Mouse (Mus musculus): ENCODE results near the gene Il6ra. TPM values are rescaled to one million over a fixed set of nuclear protein-coding genes. Genes with fewer than 3 reads are reported as not detected.

Gene Il6ra
- polyA plus RNA-seq, 1 experiment from 2014 or later: 17.9 TPM

DNA sequence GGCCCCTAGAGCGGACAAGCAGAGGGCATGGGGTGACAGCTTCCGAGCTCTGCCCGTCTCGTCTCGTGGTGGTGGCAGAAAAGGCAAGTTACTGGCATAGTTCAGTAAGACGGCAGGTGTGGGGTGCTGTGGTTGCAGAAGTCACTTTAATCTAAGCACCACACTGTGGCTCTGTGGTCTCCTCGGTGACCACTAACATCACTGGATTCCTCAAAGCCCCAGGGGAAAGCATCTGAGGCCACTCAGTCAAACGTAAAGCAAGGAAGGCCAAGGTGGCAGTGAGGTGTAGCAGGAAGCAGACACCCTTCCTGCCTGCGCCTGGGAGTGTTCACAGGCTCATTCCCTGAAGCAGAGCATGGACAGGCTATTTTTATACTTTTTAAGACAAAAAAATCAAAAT, 43.4 kb downstream of the Il6ra start:
- no peaks in the 10 kb centered on the region for H3K36me3 ChIP-seq (ENCODE audit: insufficient read depth, low read length)
- peaks cover 12% of the 10 kb centered on the region; the same call in 1 of the 2 replicates for H3K4me1 ChIP-seq (ENCODE audit: insufficient read depth, low read depth, low read length)
- no peak overlapping the region for H3K4me3 ChIP-seq (ENCODE audit: low read depth, low read length)
- no peak overlapping the region for H3K9ac ChIP-seq (replicated peaks; ENCODE audit: low read depth)
- no peak overlapping the region for H3K27ac ChIP-seq (ENCODE audit: low read length)
- H3K27me3 ChIP-seq (replicated peaks; ENCODE audit: insufficient read depth, low read length): no peaks in the 10 kb centered on the region
- 73% methylated on average over 9 of the region's 9 CpGs for WGBS
- ATAC-seq (no peak), DNase-seq (ENCODE audit: low spot score) (no peak)
- H3K9me3 ChIP-seq (ENCODE audit: low read length): no peaks in the 10 kb centered on the region
- no peak overlapping the region for H3K4me2 ChIP-seq (replicated peaks; ENCODE audit: low read depth, low read length)
- TF ChIP-seq CTCF (IDR thresholded peaks at IDR 0.05) (no peak), EP300 (IDR thresholded peaks at IDR 0.05) (no peak)

DNA sequence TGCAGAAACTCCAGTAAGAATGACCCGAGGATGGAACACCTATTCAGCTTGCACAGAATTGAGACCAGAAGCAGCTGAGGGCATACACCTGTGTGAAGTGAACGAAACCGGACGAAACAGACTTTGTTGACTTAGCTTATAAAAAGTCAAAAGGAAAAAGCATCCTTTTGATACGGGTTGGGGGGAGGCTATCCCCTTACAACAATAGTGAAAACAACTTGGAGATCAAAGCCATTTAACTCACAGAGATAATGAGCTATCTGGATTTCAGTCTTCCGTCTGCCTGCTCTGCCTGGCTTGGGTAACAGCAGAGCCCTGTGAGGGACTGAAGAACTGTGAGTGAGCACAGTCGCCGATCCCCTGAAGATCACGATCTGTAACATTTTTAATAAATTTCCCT, 44.0 kb downstream of the Il6ra start:
- Histone ChIP-seq H3K9ac (replicated peaks; ENCODE audit: low read depth) (no peak overlapping the region), H3K4me1 (ENCODE audit: insufficient read depth, low read depth, low read length) (peaks cover 12% of the 10 kb centered on the region), H3K27ac (ENCODE audit: low read length) (no peak overlapping the region), H3K9me3 (ENCODE audit: low read length) (no peaks in the 10 kb centered on the region), H3K27me3 (replicated peaks; ENCODE audit: insufficient read depth, low read length) (no peaks in the 10 kb centered on the region), H3K4me2 (replicated peaks; ENCODE audit: low read depth, low read length) (no peak overlapping the region), H3K36me3 (ENCODE audit: insufficient read depth, low read length) (no peaks in the 10 kb centered on the region), H3K4me3 (ENCODE audit: low read depth, low read length) (no peak overlapping the region)
- no peak for ATAC-seq
- DNase-seq (ENCODE audit: low spot score): no peak
- WGBS: 56% methylated on average over 9 of the region's 9 CpGs
- TF ChIP-seq CTCF (IDR thresholded peaks at IDR 0.05) (no peak), EP300 (IDR thresholded peaks at IDR 0.05) (no peak)

DNA sequence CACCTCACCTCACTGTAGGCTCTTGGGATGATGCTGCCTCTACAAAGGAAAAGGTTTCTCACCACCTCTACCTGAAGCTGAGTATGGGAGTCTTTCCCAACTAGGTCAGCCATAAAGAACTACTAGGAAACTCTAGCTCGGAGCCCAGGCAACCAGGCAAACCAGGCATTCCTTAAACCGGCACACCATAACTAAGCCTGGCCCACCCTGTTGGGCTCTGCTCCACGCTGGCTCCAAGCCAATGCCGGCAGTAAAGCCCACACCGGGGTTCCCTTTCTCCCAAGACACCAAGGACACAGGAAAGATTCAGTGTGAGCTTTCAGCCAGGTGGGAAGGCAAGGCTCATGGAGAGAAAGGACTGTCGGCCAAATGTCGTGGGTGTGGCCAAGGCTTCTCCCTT, 44.6 kb downstream of the Il6ra start:
- no peak for ATAC-seq
- peak; percentile 35 for DNase-seq (ENCODE audit: low spot score)
- TF ChIP-seq EP300 (IDR thresholded peaks at IDR 0.05) (no peak), CTCF (IDR thresholded peaks at IDR 0.05) (no peak)
- Histone ChIP-seq H3K36me3 (ENCODE audit: insufficient read depth, low read length) (no peaks in the 10 kb centered on the region), H3K4me1 (ENCODE audit: insufficient read depth, low read depth, low read length) (peaks cover 12% of the 10 kb centered on the region), H3K9ac (replicated peaks; ENCODE audit: low read depth) (no peak overlapping the region), H3K4me2 (replicated peaks; ENCODE audit: low read depth, low read length) (no peak overlapping the region), H3K27me3 (replicated peaks; ENCODE audit: insufficient read depth, low read length) (no peaks in the 10 kb centered on the region), H3K9me3 (ENCODE audit: low read length) (no peaks in the 10 kb centered on the region), H3K4me3 (ENCODE audit: low read depth, low read length) (no peak overlapping the region), H3K27ac (ENCODE audit: low read length) (no peak overlapping the region)
- WGBS: 16% methylated on average over 7 of the region's 7 CpGs

DNA sequence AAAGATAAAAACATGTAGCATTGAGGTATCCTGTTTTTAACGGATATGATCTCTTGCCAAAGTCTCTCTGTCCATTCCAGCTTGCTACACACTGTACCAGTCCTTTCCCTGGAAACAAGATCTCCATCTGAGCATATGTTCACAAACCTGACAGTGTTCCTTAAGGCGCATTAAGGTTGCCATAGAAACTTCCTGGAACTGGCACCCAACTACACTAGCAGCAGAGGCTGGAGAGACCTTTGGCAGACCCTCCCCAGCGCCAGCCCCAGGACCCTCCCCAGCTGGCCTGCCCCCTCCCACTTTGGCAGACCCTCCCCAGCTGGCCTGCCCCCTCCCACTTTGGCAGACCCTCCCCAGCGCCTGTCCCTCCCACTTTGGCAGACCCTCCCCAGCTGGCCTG, 45.3 kb downstream of the Il6ra start:
- no peak for ATAC-seq
- peak; percentile 55 for DNase-seq (ENCODE audit: low spot score)
- no peak overlapping the region for H3K4me2 ChIP-seq (replicated peaks; ENCODE audit: low read depth, low read length)
- no peaks in the 10 kb centered on the region for H3K27me3 ChIP-seq (replicated peaks; ENCODE audit: insufficient read depth, low read length)
- TF ChIP-seq CTCF (IDR thresholded peaks at IDR 0.05) (no peak), EP300 (IDR thresholded peaks at IDR 0.05) (no peak)
- no peak overlapping the region for H3K27ac ChIP-seq (ENCODE audit: low read length)
- WGBS: 43% methylated on average over 3 of the region's 4 CpGs
- H3K9me3 ChIP-seq (ENCODE audit: low read length): no peaks in the 10 kb centered on the region
- H3K4me3 ChIP-seq (ENCODE audit: low read depth, low read length): no peak overlapping the region
- no peak overlapping the region for H3K9ac ChIP-seq (replicated peaks; ENCODE audit: low read depth)
- H3K36me3 ChIP-seq (ENCODE audit: insufficient read depth, low read length): no peaks in the 10 kb centered on the region
- H3K4me1 ChIP-seq (ENCODE audit: insufficient read depth, low read depth, low read length): peaks cover 12% of the 10 kb centered on the region

DNA sequence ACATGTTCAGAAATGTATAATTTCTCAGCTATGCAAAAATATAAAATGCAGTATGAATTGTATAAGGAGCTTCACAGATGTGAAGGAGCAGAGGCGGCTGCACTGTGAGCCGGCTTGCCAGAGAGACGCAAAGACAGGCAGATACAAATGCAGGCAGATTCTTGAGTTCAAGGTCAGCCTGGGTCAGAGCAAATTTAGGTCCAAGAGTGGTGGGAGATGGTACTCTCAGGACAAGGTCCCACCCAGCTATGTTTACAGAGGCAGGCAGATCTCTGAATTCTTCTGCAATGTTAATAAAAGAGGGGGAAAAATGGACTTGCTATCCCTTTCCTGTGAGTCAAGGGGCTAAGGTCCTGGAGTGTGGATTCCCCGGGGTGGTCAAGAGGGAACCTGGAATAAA, 47.2 kb downstream of the Il6ra start:
- 74% methylated on average over 4 of the region's 4 CpGs for WGBS
- DNase-seq (ENCODE audit: low spot score) (no peak), ATAC-seq (no peak)
- Histone ChIP-seq H3K4me1 (ENCODE audit: insufficient read depth, low read depth, low read length) (peaks cover 9% of the 10 kb centered on the region), H3K27me3 (replicated peaks; ENCODE audit: insufficient read depth, low read length) (no peaks in the 10 kb centered on the region), H3K4me3 (ENCODE audit: low read depth, low read length) (no peak overlapping the region), H3K4me2 (replicated peaks; ENCODE audit: low read depth, low read length) (no peak overlapping the region), H3K9ac (replicated peaks; ENCODE audit: low read depth) (no peak overlapping the region), H3K9me3 (ENCODE audit: low read length) (no peaks in the 10 kb centered on the region), H3K36me3 (ENCODE audit: insufficient read depth, low read length) (no peaks in the 10 kb centered on the region), H3K27ac (ENCODE audit: low read length) (no peak overlapping the region)
- TF ChIP-seq EP300 (IDR thresholded peaks at IDR 0.05): no peak
- TF ChIP-seq CTCF (IDR thresholded peaks at IDR 0.05): no peak

DNA sequence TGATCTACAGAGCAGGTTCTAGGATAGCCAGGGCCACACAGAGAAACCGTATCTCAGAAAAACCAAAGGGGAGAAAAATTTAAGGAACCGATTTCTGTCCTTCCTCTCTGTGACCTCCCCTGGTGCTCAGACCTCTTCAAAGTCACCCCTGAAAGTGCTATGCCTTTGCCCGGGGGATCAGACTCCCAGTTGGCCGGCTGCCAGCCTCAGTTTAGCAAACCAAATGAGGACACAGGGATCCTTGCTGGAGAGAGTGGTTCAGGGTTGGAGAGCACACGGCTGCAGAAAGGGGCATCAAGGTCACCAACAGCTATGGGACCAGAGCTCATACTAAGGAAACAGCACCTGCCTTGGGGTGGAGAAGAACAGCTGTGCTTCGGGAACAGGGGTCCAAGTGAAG, 48.0 kb downstream of the Il6ra start:
- H3K4me1 ChIP-seq (ENCODE audit: insufficient read depth, low read depth, low read length): peaks cover 9% of the 10 kb centered on the region
- H3K9ac ChIP-seq (replicated peaks; ENCODE audit: low read depth): no peak overlapping the region

More for the DNA sequence above, 48.0 kb downstream of the Il6ra start:
- Histone ChIP-seq H3K27me3 (replicated peaks; ENCODE audit: insufficient read depth, low read length) (no peaks in the 10 kb centered on the region), H3K4me2 (replicated peaks; ENCODE audit: low read depth, low read length) (no peak overlapping the region), H3K9me3 (ENCODE audit: low read length) (no peaks in the 10 kb centered on the region), H3K36me3 (ENCODE audit: insufficient read depth, low read length) (no peaks in the 10 kb centered on the region), H3K4me3 (ENCODE audit: low read depth, low read length) (no peak overlapping the region), H3K27ac (ENCODE audit: low read length) (no peak overlapping the region)
- no peak for DNase-seq (ENCODE audit: low spot score)
- no peak for ATAC-seq
- WGBS: 56% methylated on average over 6 of the region's 6 CpGs
- TF ChIP-seq CTCF (IDR thresholded peaks at IDR 0.05): no peak
- no peak for TF ChIP-seq EP300 (IDR thresholded peaks at IDR 0.05)

Measured in lung, postnatal 0 days (tissue).